In genomic region chr7:30973251-30973500, GRCm38 (mm10) we compare ENCODE assay signal across 8 mouse cellular contexts. TPM values are rescaled to one million over a fixed set of nuclear protein-coding genes. Genes with fewer than 3 reads are reported as not detected.
DNase-seq lines count a peak whose midpoint lies in the region; ATAC-seq and TF ChIP-seq lines count a peak whose summit lies in the region.

Gene Lsr (minus strand): TSS chr7:30973464.

- DNase-seq in cerebellum, adult 2 months: no peak
- no peak for DNase-seq in cerebellum, adult 11 months
- DNase-seq in thymus, adult 2 months: no peak
- DNase-seq in thymus, postnatal 14 days: no peak
- no peak for DNase-seq in midbrain, embryonic 14.5 days
- DNase-seq in cerebellum, postnatal 4 days (ENCODE audit: low spot score in 2 of 2): no peak
- no peak for DNase-seq in ovary, postnatal 14 days (ENCODE audit: low spot score)

- H3K27ac ChIP-seq in cerebellum, adult 2 months (ENCODE audit: insufficient read depth, low read length): no peak within 1 kb of the TSS
- H3K27ac ChIP-seq in thymus, adult 2 months (ENCODE audit: control insufficient read depth, insufficient read depth, low read length): no peak within 1 kb of the TSS
- H3K27ac ChIP-seq in intestine, embryonic 16.5 days (ENCODE audit: low read length): peak within 1 kb of the TSS; percentile 93
- no peak within 1 kb of the TSS for H3K27ac ChIP-seq in midbrain, embryonic 14.5 days (replicated peaks; ENCODE audit: low read depth, low read length)

- H3K9ac ChIP-seq in intestine, embryonic 16.5 days (ENCODE audit: low read depth, low read length): peak within 1 kb of the TSS; percentile 77
- H3K9ac ChIP-seq in midbrain, embryonic 14.5 days (replicated peaks; ENCODE audit: low read length): 0 out of 2 replicates have a peak within 1 kb of the TSS, but pooled peaks have one; percentile 23

- TF ChIP-seq CTCF in cerebellum, adult 2 months (IDR thresholded peaks at IDR 0.05; ENCODE audit: borderline replicate concordance, insufficient read depth, low read depth, low read length): no peak
- TF ChIP-seq CTCF in thymus, adult 2 months (IDR thresholded peaks at IDR 0.05; ENCODE audit: borderline replicate concordance, control insufficient read depth, extremely low read depth, insufficient read depth, low read length, poor library complexity): no peak

- no peak for TF ChIP-seq POLR2A in cerebellum, adult 2 months (IDR thresholded peaks at IDR 0.05; ENCODE audit: borderline replicate concordance, insufficient read depth, low read length)
- TF ChIP-seq POLR2A in thymus, adult 2 months (IDR thresholded peaks at IDR 0.05; ENCODE audit: control insufficient read depth, extremely low read depth, insufficient read depth, low read length, poor library complexity): no peak

- H3K36me3 ChIP-seq in thymus, adult 2 months (ENCODE audit: control insufficient read depth, insufficient read depth, low read length): no peaks in the 10 kb centered on the region
- peaks cover 3% of the 10 kb centered on the region; the same call in 1 of the 2 replicates for H3K36me3 ChIP-seq in intestine, embryonic 16.5 days (ENCODE audit: control insufficient read depth, insufficient read depth, low read length)
- no peaks in the 10 kb centered on the region for H3K36me3 ChIP-seq in midbrain, embryonic 14.5 days (ENCODE audit: control insufficient read depth, insufficient read depth, low read length)

- H3K4me1 ChIP-seq in cerebellum, adult 2 months (ENCODE audit: control insufficient read depth, insufficient read depth, low read length): no peaks in the 10 kb centered on the region
- peaks cover 9% of the 10 kb centered on the region for H3K4me1 ChIP-seq in thymus, adult 2 months (replicated peaks; ENCODE audit: control insufficient read depth, insufficient read depth, low read length)
- H3K4me1 ChIP-seq in intestine, embryonic 16.5 days (ENCODE audit: control insufficient read depth, insufficient read depth, low read length): peaks cover 13% of the 10 kb centered on the region; the same call in 1 of the 2 replicates
- H3K4me1 ChIP-seq in midbrain, embryonic 14.5 days (ENCODE audit: control insufficient read depth, insufficient read depth, low read length): peaks cover 9% of the 10 kb centered on the region; the same call in 1 of the 2 replicates

- H3K4me3 ChIP-seq in cerebellum, adult 2 months (replicated peaks; ENCODE audit: insufficient read depth, low read depth, low read length): peak within 1 kb of the TSS; percentile 21
- H3K4me3 ChIP-seq in thymus, adult 2 months (ENCODE audit: control insufficient read depth, insufficient read depth, low read length): peak within 1 kb of the TSS; percentile 45
- H3K4me3 ChIP-seq in intestine, embryonic 16.5 days (ENCODE audit: low read length): peak within 1 kb of the TSS; percentile 67
- H3K4me3 ChIP-seq in midbrain, embryonic 14.5 days (replicated peaks; ENCODE audit: low read depth, low read length): peak within 1 kb of the TSS; percentile 24

- peak; percentile 90 for ATAC-seq in intestine, embryonic 16.5 days
- ATAC-seq in midbrain, embryonic 14.5 days (ENCODE audit: low FRiP score, low TSS enrichment): peak; percentile 53; the same call in 1 of the 2 replicates

- WGBS in cerebellum, adult 2 months: under 1% methylated on average over 19 of the region's 19 CpGs
- WGBS in thymus, adult 2 months: 5% methylated on average over 19 of the region's 19 CpGs
- 0% methylated on average over 18 of the region's 19 CpGs for WGBS in intestine, embryonic 16.5 days
- WGBS in midbrain, embryonic 14.5 days: under 1% methylated on average over 19 of the region's 19 CpGs

- H3K27me3 ChIP-seq in cerebellum, adult 2 months (ENCODE audit: control insufficient read depth, insufficient read depth, low read length): no peaks in the 10 kb centered on the region
- no peaks in the 10 kb centered on the region; the same call in 1 of the 2 replicates for H3K27me3 ChIP-seq in thymus, adult 2 months (ENCODE audit: control insufficient read depth, insufficient read depth, low read length)
- peaks cover 5% of the 10 kb centered on the region for H3K27me3 ChIP-seq in intestine, embryonic 16.5 days (replicated peaks; ENCODE audit: control insufficient read depth, insufficient read depth, low read length)
- peaks cover 21% of the 10 kb centered on the region for H3K27me3 ChIP-seq in midbrain, embryonic 14.5 days (ENCODE audit: control insufficient read depth, insufficient read depth, low read length)

- H3K9me3 ChIP-seq in intestine, embryonic 16.5 days (ENCODE audit: control insufficient read depth, low read length): no peaks in the 10 kb centered on the region
- no peaks in the 10 kb centered on the region for H3K9me3 ChIP-seq in midbrain, embryonic 14.5 days (ENCODE audit: control insufficient read depth, low read length)

- peak within 1 kb of the TSS; percentile 64 for H3K4me2 ChIP-seq in intestine, embryonic 16.5 days (ENCODE audit: low read depth, low read length)
- peak within 1 kb of the TSS; percentile 51 for H3K4me2 ChIP-seq in midbrain, embryonic 14.5 days (ENCODE audit: low read length)

RNA-seq across cellular contexts. Expression of gene Lsr, which starts in this region (rescaled TPM):
- polyA plus RNA-seq in cerebellum, adult 2 months (2012; rRNA removed): 9.2 and 9.4 TPM in 2 replicates
- 27.6 and 34.6 TPM in 2 replicates for polyA plus RNA-seq in thymus, adult 2 months (2012; rRNA removed)
- polyA plus RNA-seq in intestine, embryonic 16.5 days (2015; fragmentation: Nextera tagmentation; extraction: Ambion mirVana): 164 and 166 TPM in 2 replicates
- 9.9 and 15.6 TPM in 2 replicates for polyA plus RNA-seq in midbrain, embryonic 14.5 days (2014; fragmentation: Nextera tagmentation; extraction: Ambion mirVana)
